Mouse (Mus musculus) lung, postnatal 0 days (tissue): ENCODE results near the gene Klhdc10. TPM values are rescaled to one million over a fixed set of nuclear protein-coding genes. Genes with fewer than 3 reads are reported as not detected.
"Not testable (repeated sequence)": the region's sequence is repeated elsewhere in the genome, so short reads cannot be mapped to it uniquely, and the experiment has no call there.

Source experiments
- ATAC-seq: fragments of 200-750 bp; cut with Nextera tagmentation; 2 replicates; pipeline ENCODE4 v1.8.0; 2017; ENCODE audit warnings: moderate library complexity
- DNase-seq: peaks from one replicate; pipeline ENCODE4 v3.0.0-alpha.2; 2016; ENCODE audit warnings: low spot score
- H3K27ac ChIP-seq: fragments of 300-500 bp; sonication (generic); 2 replicates; pipeline ENCODE4 v1.5.1; 2014; ENCODE audit warnings: antibody characterized with exemption, mild to moderate bottlenecking, low read length, mixed read lengths
- H3K27me3 ChIP-seq: fragments of 300-500 bp; sonication (generic); replicated peaks from 2 replicates; pipeline ENCODE4 v1.6.1; 2014; ENCODE audit warnings: low read length, mixed read lengths; ENCODE audit not compliant: insufficient read depth
- H3K36me3 ChIP-seq: fragments of 300-500 bp; sonication (generic); 2 replicates; pipeline ENCODE4 v1.6.1; 2014; ENCODE audit warnings: low read length, mixed read lengths; ENCODE audit not compliant: insufficient read depth
- H3K4me1 ChIP-seq: fragments of 300-500 bp; sonication (generic); 2 replicates; pipeline ENCODE4 v1.6.1; 2014; ENCODE audit warnings: antibody characterized with exemption, low read depth, low read length, mixed read lengths; ENCODE audit not compliant: insufficient read depth
- H3K4me2 ChIP-seq: fragments of 300-500 bp; sonication (generic); replicated peaks from 2 replicates; pipeline ENCODE4 v1.6.1; 2014; ENCODE audit warnings: low read depth, mild to moderate bottlenecking, low read length, moderate library complexity, mixed read lengths
- H3K4me3 ChIP-seq: fragments of 300-500 bp; sonication (generic); 2 replicates; pipeline ENCODE4 v1.5.1; 2014; ENCODE audit warnings: low read depth, low read length
- H3K9ac ChIP-seq: fragments of 300-500 bp; sonication (generic); replicated peaks from 2 replicates; pipeline ENCODE4 v1.6.1; 2014; ENCODE audit warnings: low read depth, mild to moderate bottlenecking
- H3K9me3 ChIP-seq: fragments of 300-500 bp; sonication (generic); 2 replicates; pipeline ENCODE4 v1.6.1; 2016; ENCODE audit warnings: low read length, mixed read lengths
- CTCF ChIP-seq: IDR thresholded peaks from 2 replicates; pipeline ENCODE4 v1.5.1; 2016; ENCODE audit warnings: antibody characterized with exemption, mild to moderate bottlenecking
- EP300 ChIP-seq: IDR thresholded peaks from 2 replicates; pipeline ENCODE4 v1.6.1; 2016; ENCODE audit warnings: antibody characterized with exemption, mild to moderate bottlenecking, control low read depth
- WGBS: fragments of 180-500 bp; shearing (Covaris S2); extraction: QIAGEN DNeasy Blood & Tissue Kit; methylation state at CpG from one replicate; pipeline ENCODE4 v1.1.7; 2014; 5-methylcytosine and 5-hydroxymethylcytosine counted together
- polyA plus RNA-seq: library from polyadenylated mRNA; unstranded; fragments of >200 nt; fragmentation: Nextera tagmentation; extraction: Ambion mirVana; gene quantifications from 2 replicates; pipeline ENCODE4 v1.2.1, GENCODE M21; 2015

Gene Klhdc10
- polyA plus RNA-seq, 1 experiment from 2014 or later: 7.9 TPM

- 72% methylated on average over 16 of the region's 16 CpGs for WGBS
- H3K4me1 ChIP-seq: no peaks in the 10 kb centered on the region
- H3K4me2 ChIP-seq: no peak overlapping the region
- H3K4me3 ChIP-seq: no peak overlapping the region
- TF ChIP-seq CTCF (no peak; the same call in 1 of the 2 replicates), EP300 (no peak)
- H3K36me3 ChIP-seq: peaks cover 16% of the 10 kb centered on the region; the same call in 1 of the 2 replicates
- 0 out of 2 replicates have a peak overlapping the region, but pooled peaks have one; percentile 12 for H3K27ac ChIP-seq
- H3K27me3 ChIP-seq: no peaks in the 10 kb centered on the region
- DNase-seq: peak; percentile 69
- H3K9me3 ChIP-seq: no peaks in the 10 kb centered on the region
- peak; percentile 66 for ATAC-seq
- H3K9ac ChIP-seq: no peak overlapping the region
These were observed 26.7 kb upstream of the Klhdc10 start for GRCm38 (mm10) chr6:30374731-30375510.

- 52% methylated on average over 1 of the region's 1 CpGs for WGBS
- Histone ChIP-seq H3K36me3 (peaks cover 20% of the 10 kb centered on the region; the same call in 1 of the 2 replicates), H3K4me1 (no peaks in the 10 kb centered on the region), H3K27ac (peak overlapping the region; percentile 12; the same call in 1 of the 2 replicates), H3K4me2 (no peak overlapping the region), H3K9ac (no peak overlapping the region), H3K9me3 (no peaks in the 10 kb centered on the region), H3K27me3 (no peaks in the 10 kb centered on the region), H3K4me3 (no peak overlapping the region)
- peak; percentile 26 for DNase-seq
- TF ChIP-seq EP300: no peak
- no peak for TF ChIP-seq CTCF
- no peak for ATAC-seq
These were observed 25.9 kb upstream of the Klhdc10 start for GRCm38 (mm10) chr6:30375791-30376190.

GRCm38 (mm10) chr6:30381116-30381515, 20.6 kb upstream of the Klhdc10 start:
- H3K4me3 ChIP-seq: no peak overlapping the region
- DNase-seq: no peak
- WGBS: 51% methylated on average over 3 of the region's 3 CpGs
- no peak for ATAC-seq
- no peak overlapping the region for H3K27ac ChIP-seq
- H3K36me3 ChIP-seq: peaks cover 17% of the 10 kb centered on the region
- H3K9ac ChIP-seq: no peak overlapping the region
- TF ChIP-seq CTCF: peak; percentile 10; the same call in 1 of the 2 replicates
- no peak for TF ChIP-seq EP300
- H3K4me2 ChIP-seq: no peak overlapping the region
- H3K9me3 ChIP-seq: no peaks in the 10 kb centered on the region
- H3K4me1 ChIP-seq: no peaks in the 10 kb centered on the region
- no peaks in the 10 kb centered on the region for H3K27me3 ChIP-seq

GRCm38 (mm10) chr6:30390271-30390670, 11.4 kb upstream of the Klhdc10 start:
- WGBS: 21% methylated on average over 4 of the region's 4 CpGs
- H3K27ac ChIP-seq: peak overlapping the region; percentile 54; the same call in 1 of the 2 replicates
- ATAC-seq: not testable (repeated sequence)

GRCm38 (mm10) chr6:30390714-30391697, 10.7 kb upstream of the Klhdc10 start, which contains the start of gene Zc3hc1:
Gene Zc3hc1 (minus strand): TSS chr6:30391028.
- Histone ChIP-seq H3K4me1 (no peaks in the 10 kb centered on the region), H3K36me3 (no peaks in the 10 kb centered on the region), H3K4me3 (peak within 1 kb of the TSS; percentile 80), H3K9ac (peak within 1 kb of the TSS; percentile 62), H3K9me3 (no peaks in the 10 kb centered on the region), H3K4me2 (peak within 1 kb of the TSS; percentile 72), H3K27ac (peak within 1 kb of the TSS; percentile 54), H3K27me3 (no peaks in the 10 kb centered on the region)
- TF ChIP-seq EP300: 0 out of 2 replicates have a peak, but pooled peaks have one; percentile 31
- TF ChIP-seq CTCF: no peak
- ATAC-seq: peak; percentile 93
- 15% methylated on average over 33 of the region's 33 CpGs for WGBS
- peak; percentile 95 for DNase-seq

More at GRCm38 (mm10) chr6:30390271-30390670, 11.4 kb upstream of the Klhdc10 start:
- not testable (repeated sequence) for DNase-seq, H3K27me3 ChIP-seq, H3K36me3 ChIP-seq, H3K9me3 ChIP-seq, H3K4me1 ChIP-seq
- peak overlapping the region; percentile 80 for H3K4me3 ChIP-seq
- H3K9ac ChIP-seq: 0 out of 2 replicates have a peak overlapping the region, but pooled peaks have one; percentile 62
- peak overlapping the region; percentile 72 for H3K4me2 ChIP-seq

GRCm38 (mm10) chr6:30391996-30392395, 9.7 kb upstream of the Klhdc10 start:
- no peak overlapping the region for H3K27ac ChIP-seq
- WGBS: 86% methylated on average over 7 of the region's 7 CpGs
- no peak for DNase-seq

More at GRCm38 (mm10) chr6:30391996-30392395, 9.7 kb upstream of the Klhdc10 start:
- Histone ChIP-seq H3K4me3 (no peak overlapping the region), H3K36me3 (no peaks in the 10 kb centered on the region), H3K4me1 (no peaks in the 10 kb centered on the region), H3K27me3 (no peaks in the 10 kb centered on the region), H3K9ac (no peak overlapping the region), H3K4me2 (no peak overlapping the region), H3K9me3 (no peaks in the 10 kb centered on the region)
- TF ChIP-seq CTCF (no peak), EP300 (no peak)
- ATAC-seq: no peak
